20 mouse cellular contexts compared by ENCODE assay signal in the genomic region with DNA sequence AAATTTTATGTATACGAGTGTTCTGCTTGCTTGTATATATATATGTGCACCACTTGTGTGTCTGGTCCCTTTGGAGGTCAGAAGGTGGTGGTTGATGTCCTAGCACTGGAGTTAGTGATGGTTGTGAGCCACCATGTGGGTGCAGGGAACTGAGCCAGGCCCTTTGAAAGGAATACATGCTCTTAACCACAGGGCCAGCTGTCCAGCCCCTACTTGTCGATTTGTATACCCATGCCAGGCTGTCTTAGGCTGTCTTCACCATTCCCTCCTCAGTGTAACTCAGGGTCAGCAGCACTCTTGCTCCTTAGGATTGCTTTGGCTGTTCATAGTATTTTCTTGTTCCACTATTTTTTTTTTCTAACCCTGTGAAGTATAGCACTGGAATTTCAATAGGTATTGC. TPM values are rescaled to one million over a fixed set of nuclear protein-coding genes. Genes with fewer than 3 reads are reported as not detected.
DNase-seq lines count a peak whose midpoint lies in the region; TF ChIP-seq lines count a peak whose summit lies in the region.
"Had no signal": no experiment of that assay in that cellular context is flagged by ENCODE, and none has a peak within 500 bp of the region (broad histone marks: within the 10 kb centered on the region; RNA-seq: fewer than 3 reads in every experiment).

No protein-coding gene starts in this region.

- no peaks in the 10 kb centered on the region for H3K27me3 ChIP-seq in myocyte (ENCODE audit: control insufficient read depth, insufficient read depth, insufficient read length)
- H3K27me3 ChIP-seq: CH12.LX, Patski had no signal

- no peak for TF ChIP-seq POLR2A in myocyte (IDR thresholded peaks at IDR 0.05; ENCODE audit: insufficient read length, low read depth)

- H3K36me3 ChIP-seq in myocyte (ENCODE audit: control insufficient read depth, insufficient read depth) = peaks cover 3% of the 10 kb centered on the region

- intact Hi-C loops in heart, postnatal 25 days (cut with DNase I) = no loop called here

- no peak overlapping the region for H3ac ChIP-seq in myocyte (ENCODE audit: control insufficient read depth, insufficient read length)

- no peak overlapping the region for H3K4me2 ChIP-seq in myocyte (ENCODE audit: low read depth)

- no peak overlapping the region for H3K4me3 ChIP-seq in myocyte

- DNase-seq in heart, adult 11 months = peak; percentile 33
- no peak for DNase-seq in heart, postnatal 25 days (ENCODE audit: low spot score)
- DNase-seq in 3T3-L1 (ENCODE audit: low read depth, low spot score) = peak; percentile 29
- no peak for DNase-seq in layer of hippocampus, postnatal 36 days
- DNase-seq in gastrocnemius, postnatal 25 days = no peak
- DNase-seq: adrenal gland, adult 2 months; adrenal gland, adult 8-10 months; adrenal gland, postnatal 10 days; adrenal gland, postnatal 14 days; adrenal gland, postnatal 25 days; adrenal gland, postnatal 36 days; B cell, adult 2 months; cerebellum, adult 11 months; cerebellum, adult 11-12 months; cerebellum, adult 18-20 months; cerebellum, adult 2 months had no signal

- peaks cover 53% of the 10 kb centered on the region for H3K79me2 ChIP-seq in myocyte (ENCODE audit: control insufficient read depth, insufficient read depth)

TF ChIP-seq in myocyte, 11 proteins besides CTCF, POLR2A, EP300 and RAD21:
- peak in 2 of 3 experiments; percentile 50 to 63 for TF ChIP-seq MYOD1 (IDR thresholded peaks at IDR 0.05; ENCODE audit: control insufficient read depth in 1 of 3, insufficient read length in 2 of 3, low read depth in 2 of 3)
- TF ChIP-seq MYOG (IDR thresholded peaks at IDR 0.05; ENCODE audit: control insufficient read depth in 1 of 3, insufficient read depth in 1 of 3, insufficient read length in 2 of 3, low read depth in 2 of 3) = peak; percentile 26 to 75 (median 67)
- TF ChIP-seq E2F4 (IDR thresholded peaks at IDR 0.05; ENCODE audit: insufficient read depth) = no peak

RNA-seq across cellular contexts. Expression of gene Malsu1, which starts 4.3 kb away (rescaled TPM):
- total RNA-seq in heart, postnatal 25 days (2021) = 10 to 100 TPM; 35.4 to 36.3 TPM
- polyA plus RNA-seq in myocyte (2012; fragmentation: generic; extraction: Trizol) = 19.6 TPM
- total RNA-seq in layer of hippocampus, postnatal 36 days (2021) = 10 to 100 TPM; 33.1 to 35.8 TPM
- total RNA-seq in gastrocnemius, postnatal 25 days (2021) = 10 to 100 TPM; 41.5 to 44.0 TPM

RNA-seq across cellular contexts. Expression of gene Gpnmb, which starts 41.5 kb away (rescaled TPM):
- under 1 TPM; 0.53 to 0.70 TPM for total RNA-seq in heart, postnatal 25 days (2021)
- polyA plus RNA-seq in myocyte (2012; fragmentation: generic; extraction: Trizol) = 0.12 TPM
- 1 to 10 TPM; 1.8 to 3.1 TPM for total RNA-seq in layer of hippocampus, postnatal 36 days (2021)
- under 1 TPM; 0.87 to 0.96 TPM for total RNA-seq in gastrocnemius, postnatal 25 days (2021)
- total RNA-seq: CH12.LX, MEL had no signal

Comparison
In these comparisons a context has a peak if more than half of its experiments do, and no peak if none do; other contexts are left out.
1. DNase-seq: peak in heart, adult 11 months (single experiment) and 3T3-L1 (single experiment); none in heart, postnatal 25 days (single experiment), layer of hippocampus, postnatal 36 days (0 of 2) and gastrocnemius, postnatal 25 days (single experiment).